Mouse (Mus musculus): ENCODE measurements around the gene Coa5.

The Coa5 gene

GRCm38 (mm10) chr1:37428911-37429310 is 992 bp downstream of the Coa5 start:
- DNase-seq, result no peak

- no peak for DNase-seq
Observed at GRCm38 (mm10) chr1:37427144-37427875, 2.6 kb downstream of the Coa5 start.

- DNase-seq, result peak; percentile 71
Observed at GRCm38 (mm10) chr1:37419420-37419819, 10.5 kb downstream of the Coa5 start.

- DNase-seq, result no peak
Observed at GRCm38 (mm10) chr1:37415394-37415793, 14.5 kb downstream of the Coa5 start.

- no peak for DNase-seq
Observed at GRCm38 (mm10) chr1:37409647-37410046, 20.3 kb downstream of the Coa5 start.

- DNase-seq, result no peak
Observed at GRCm38 (mm10) chr1:37408678-37409077, 21.2 kb downstream of the Coa5 start.

- no peak for DNase-seq
Observed at GRCm38 (mm10) chr1:37408059-37408458, 21.8 kb downstream of the Coa5 start.

- DNase-seq, result no peak
Observed at GRCm38 (mm10) chr1:37407228-37407627, 22.7 kb downstream of the Coa5 start.

GRCm38 (mm10) chr1:37405137-37405536 is 24.8 kb downstream of the Coa5 start:
- DNase-seq, result no peak

- peak; percentile 61 for DNase-seq
Observed at GRCm38 (mm10) chr1:37401687-37402086, 28.2 kb downstream of the Coa5 start.

GRCm38 (mm10) chr1:37399734-37400133 is 30.2 kb downstream of the Coa5 start:
- DNase-seq, result no peak

GRCm38 (mm10) chr1:37398961-37399360 is 30.9 kb downstream of the Coa5 start:
- no peak for DNase-seq

- no peak for DNase-seq
Observed at GRCm38 (mm10) chr1:37396481-37396880, 33.4 kb downstream of the Coa5 start.

- DNase-seq, result no peak
Observed at GRCm38 (mm10) chr1:37393174-37393573, 36.7 kb downstream of the Coa5 start.

GRCm38 (mm10) chr1:37386448-37386971 is 43.4 kb downstream of the Coa5 start:
- DNase-seq, result no peak

GRCm38 (mm10) chr1:37384304-37384703 is 45.6 kb downstream of the Coa5 start:
- DNase-seq, result no peak

- DNase-seq, result no peak
Observed at GRCm38 (mm10) chr1:37380913-37381312, 49.0 kb downstream of the Coa5 start.

GRCm38 (mm10) chr1:37379536-37379935 is 50.4 kb downstream of the Coa5 start:
- no peak for DNase-seq

- no peak for DNase-seq
Observed at GRCm38 (mm10) chr1:37378095-37378494, 51.8 kb downstream of the Coa5 start.

GRCm38 (mm10) chr1:37376751-37377150 is 53.2 kb downstream of the Coa5 start:
- DNase-seq, result no peak

GRCm38 (mm10) chr1:37376177-37376576 is 53.7 kb downstream of the Coa5 start:
- DNase-seq, result no peak

GRCm38 (mm10) chr1:37368768-37369385 is 61.0 kb downstream of the Coa5 start:
- DNase-seq, result no peak

GRCm38 (mm10) chr1:37368125-37368524 is 61.8 kb downstream of the Coa5 start:
- no peak for DNase-seq

All from thymus, postnatal 25 days (tissue).